Mouse (Mus musculus) kidney, postnatal 25 days (tissue): Measurements from ENCODE around the gene Qrich1.

Experiments used
- DNase-seq, 2 experiments: peaks; one replicate each; pipeline ENCODE4 v3.0.0; 2021; ENCODE audit warnings: mixed read lengths in 2 of 2

The Qrich1 gene

DNA sequence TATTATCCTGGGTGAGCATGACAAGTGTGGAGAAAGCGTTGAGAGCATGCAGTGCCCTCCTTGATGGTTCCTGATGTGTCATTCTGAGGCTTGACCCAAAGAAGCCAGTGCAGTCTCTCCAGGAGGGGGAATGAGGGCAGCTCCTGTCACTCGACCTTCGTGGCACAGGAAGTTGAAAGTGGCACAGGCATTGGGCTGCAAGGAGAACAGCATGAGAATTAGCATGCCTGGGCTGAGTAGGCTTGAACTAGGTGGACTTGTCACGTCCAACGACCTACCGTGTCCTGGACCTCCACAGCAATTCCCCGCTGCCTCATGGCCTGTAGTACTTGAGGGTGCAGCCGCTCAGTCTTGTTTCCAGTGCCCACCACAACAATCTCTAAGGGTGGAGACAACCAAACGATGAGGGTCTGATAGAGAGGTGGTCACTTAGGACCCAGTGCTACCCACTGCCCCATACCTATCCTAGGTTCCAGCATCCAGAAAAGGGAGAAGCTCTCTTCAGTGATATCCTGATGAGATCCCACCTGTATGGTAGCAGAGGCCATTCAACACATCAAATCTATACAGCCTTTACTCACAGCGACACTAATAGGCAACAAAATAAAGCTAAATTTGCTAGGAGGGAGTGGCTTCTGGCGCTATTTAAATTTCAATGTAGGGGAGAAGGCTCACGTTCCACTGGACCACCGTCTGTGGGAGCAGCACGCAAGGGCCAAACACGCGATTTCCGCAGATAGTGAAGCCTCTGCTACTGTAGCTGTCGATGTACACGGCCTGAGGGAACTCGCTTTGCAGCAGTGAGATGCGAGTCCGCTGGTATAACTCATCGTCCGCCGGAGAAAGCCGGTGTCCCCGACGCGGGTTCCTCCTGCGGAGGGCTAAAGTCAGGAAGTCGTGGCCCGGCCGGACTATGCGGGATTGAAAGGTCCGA lies 49.5 kb downstream of the Qrich1 start:
- DNase-seq: peak in 1 of 2 experiments; percentile 29

DNA sequence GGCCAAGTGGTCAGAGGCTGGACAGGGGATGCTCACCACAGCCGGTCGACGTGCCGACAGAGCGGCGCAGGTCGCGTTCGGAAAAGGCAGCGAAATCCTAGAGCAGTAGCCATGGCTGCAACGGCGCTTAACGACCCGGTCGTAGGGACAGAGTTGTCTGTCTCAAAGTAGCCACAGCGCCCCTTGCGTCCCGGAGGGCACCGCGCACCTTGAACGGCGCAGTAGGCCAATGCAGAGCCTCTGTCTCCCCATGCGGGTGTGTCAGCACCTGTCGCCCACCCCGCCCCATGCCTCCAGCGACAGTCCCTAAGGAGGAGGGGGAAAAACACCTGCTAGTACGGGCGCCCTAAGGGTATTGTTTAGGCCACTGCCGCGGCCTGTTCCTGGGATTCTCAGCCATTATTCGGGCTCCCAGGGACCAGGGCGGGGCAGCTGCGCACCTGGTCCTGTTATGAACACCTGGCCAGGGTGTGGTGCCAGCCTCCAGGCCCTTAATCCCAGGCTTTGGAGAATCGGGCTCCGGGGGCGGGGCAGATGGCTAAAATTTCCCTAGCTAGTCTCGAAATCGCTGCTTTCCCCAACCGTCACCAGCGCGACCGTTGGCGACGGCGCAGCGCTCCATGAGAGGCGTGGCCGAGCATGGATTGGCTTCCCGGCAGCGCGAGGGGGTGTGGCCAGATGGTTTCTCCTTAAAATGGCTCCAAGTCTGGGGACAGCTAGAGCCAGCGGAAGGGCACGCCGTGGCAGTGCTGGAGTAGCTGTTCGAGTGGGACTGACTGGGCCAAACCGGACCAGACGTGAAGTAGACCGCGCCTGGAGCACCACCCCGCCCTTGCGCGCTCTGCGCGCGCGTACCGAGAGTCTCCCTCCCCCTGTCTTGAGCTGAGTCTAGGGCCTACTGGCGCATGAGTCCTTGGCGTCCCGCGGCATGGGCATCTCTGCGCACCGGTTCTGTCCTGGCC lies 50.5 kb downstream of the Qrich1 start, which contains the start of gene Ndufaf3:
Ndufaf3 (minus strand) TSS at position 620 of the 962 bp plus-strand sequence.
- DNase-seq: peak; percentile 98

DNA sequence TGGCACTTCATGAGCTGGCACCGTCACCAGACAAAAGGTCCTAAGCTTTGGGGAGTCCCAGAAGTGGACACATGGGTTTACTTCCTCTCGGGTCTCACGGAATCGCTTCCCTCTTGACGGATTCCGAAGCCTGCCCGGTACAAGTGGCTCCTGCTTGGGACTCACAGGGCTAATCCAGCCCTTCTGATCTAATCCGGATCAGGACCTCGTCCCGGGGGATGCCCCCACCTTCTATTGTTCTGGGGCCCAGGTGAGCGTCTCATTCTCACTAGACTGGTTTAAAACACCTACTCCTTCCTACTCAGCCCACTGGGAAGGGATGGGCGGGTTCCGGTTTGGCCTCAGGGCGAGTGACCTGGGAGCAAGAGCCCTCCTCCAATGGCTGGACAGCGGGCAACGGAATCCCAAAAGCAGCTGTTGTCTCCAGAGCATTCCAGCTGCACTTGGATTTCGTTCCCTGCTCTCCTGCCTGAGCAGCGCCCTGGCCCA lies 51.4 kb downstream of the Qrich1 start:
- peak in 1 of 2 experiments; percentile 67 for DNase-seq

DNA sequence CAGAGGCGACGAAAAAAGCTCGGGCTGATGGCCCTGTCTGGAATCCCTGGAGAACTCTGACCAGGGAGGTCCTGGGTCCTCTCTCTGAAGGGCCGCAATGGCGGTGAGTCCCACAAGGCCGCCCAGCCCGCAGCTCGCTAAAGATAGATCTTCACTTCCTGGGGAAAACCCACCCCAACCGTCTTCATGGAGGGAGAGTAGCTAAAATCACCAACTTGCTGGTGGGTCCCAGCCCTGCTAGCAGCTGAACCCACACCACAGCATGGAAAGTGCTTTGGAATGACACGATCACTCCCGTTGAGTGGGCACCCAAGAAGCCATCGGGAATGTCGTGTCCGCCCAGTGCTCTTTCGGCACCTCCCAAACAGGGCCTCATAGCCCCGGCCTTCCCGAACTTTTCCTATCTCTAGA lies 51.9 kb downstream of the Qrich1 start:
- DNase-seq: peak in 1 of 2 experiments; percentile 46

DNA sequence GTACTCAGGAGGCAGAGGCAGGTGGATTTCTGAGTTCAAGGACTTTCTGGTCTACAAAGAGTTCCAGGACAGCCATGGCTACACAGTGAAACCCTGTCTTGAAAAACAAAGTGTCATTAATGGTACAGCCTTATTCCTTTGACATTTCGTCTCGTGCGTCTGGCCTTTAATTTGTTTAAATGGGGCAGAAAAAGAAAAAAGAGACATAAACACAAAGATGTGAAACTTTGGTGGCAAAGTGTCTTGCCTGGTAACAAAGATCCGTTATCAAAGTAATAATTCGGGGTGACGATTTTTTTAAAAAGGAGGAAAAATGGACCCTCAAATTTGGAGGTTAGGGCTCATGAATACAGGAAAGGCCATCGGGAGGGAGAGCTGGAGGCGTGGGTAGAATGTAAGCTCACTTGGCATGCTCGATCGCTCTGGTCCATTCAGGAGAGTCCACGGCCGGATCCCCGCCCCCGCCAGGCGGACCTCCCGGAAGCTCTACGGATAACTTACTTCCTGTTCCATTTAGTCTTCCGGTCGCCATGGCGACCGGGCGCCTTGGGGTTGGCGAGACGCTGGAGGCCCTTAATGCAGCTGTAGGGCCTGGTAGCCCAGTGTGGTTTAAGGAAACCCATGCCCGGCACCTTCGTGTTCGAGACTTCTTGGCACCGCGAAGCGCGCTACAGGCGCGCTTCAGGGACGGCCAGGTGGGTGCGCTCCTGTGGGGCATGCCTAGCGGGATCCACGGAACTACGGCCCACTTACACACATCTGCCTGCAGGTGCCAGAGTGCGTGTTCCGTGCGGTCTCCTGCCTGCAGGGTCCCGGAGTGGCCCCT lies 53.0 kb downstream of the Qrich1 start, which contains the start of gene Dalrd3:
Dalrd3 (plus strand) TSS at position 506 of the 826 bp plus-strand sequence.
- peak; percentile 95 to 98 for DNase-seq

DNA sequence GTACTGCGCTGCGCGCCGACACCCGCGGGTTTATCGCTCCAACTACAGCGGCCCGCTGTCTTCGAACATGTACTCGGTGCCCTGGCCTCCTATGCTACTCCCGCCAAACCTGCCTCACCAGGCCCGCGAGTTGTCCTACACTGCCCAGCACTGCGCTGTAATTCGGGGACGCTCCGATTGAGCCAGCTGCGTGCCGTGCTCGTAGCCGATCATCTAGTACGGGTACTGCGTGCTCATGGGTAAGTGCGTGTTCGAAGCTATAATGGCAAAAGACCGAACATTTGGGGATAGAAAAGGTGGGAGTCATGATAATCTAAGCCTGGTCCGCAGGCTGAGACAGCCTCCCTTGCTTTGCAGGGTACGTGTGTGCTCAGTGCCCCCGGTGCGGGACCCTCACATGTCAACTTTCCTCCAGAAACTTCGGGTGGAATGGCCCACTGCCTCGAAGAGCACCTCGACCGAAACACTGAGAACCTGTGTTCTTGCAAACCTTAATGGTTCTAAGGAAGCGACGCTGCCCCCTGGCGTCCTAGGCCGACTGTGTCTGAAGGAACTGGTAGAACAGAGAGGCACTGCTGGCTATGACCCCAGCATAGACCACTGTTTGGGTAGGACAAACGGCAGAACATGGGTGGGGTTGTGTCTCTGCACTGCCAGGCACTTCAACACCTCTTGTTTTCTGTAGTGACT lies 53.7 kb downstream of the Qrich1 start:
- DNase-seq: peak; percentile 91 to 95

DNA sequence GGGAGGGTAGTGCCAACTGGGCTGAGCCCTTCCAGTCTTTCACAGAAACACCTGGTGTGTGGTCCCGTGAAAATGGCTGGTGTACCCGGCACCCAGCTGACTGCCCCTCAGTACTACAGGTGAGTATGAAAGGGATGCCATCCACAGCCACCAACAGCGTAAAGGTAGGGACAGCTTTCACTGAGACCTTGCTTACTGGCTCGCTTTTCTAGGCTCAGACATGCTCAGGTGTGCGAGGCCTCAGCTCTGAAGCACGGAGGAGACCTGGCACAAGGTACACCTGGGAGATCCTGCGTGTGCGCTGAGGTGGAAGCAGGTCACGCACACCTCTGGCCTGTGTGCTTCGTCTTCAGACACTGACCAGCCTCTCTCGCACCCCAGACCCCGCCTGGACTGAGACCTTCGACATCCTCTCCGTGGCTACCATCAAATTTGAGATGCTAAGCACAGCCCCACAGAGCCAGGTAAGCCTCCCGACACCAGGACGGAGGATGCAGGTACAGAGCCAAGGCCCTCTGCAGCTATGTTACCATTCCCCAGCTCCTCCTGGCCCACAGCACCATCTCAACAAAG lies 54.9 kb downstream of the Qrich1 start:
- no peak for DNase-seq

DNA sequence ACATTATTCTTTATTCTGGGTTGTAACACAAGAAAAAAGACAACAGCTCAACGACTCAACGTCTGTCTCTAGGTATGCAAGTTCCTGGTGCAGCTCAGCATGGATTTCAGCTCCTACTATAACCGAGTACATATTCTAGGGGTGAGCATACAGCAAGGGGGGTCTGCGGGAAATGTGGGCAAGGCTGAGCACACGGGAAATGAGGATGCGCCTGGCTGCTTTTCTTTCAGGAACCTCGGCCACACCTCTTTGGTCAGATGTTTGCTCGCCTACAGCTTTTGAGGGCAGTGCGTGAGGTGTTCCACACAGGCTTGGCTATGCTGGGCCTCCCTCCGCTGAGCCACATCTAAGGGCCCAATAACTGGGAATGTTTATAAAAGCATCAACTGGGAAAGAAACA lies 55.7 kb downstream of the Qrich1 start:
- DNase-seq: no peak

DNA sequence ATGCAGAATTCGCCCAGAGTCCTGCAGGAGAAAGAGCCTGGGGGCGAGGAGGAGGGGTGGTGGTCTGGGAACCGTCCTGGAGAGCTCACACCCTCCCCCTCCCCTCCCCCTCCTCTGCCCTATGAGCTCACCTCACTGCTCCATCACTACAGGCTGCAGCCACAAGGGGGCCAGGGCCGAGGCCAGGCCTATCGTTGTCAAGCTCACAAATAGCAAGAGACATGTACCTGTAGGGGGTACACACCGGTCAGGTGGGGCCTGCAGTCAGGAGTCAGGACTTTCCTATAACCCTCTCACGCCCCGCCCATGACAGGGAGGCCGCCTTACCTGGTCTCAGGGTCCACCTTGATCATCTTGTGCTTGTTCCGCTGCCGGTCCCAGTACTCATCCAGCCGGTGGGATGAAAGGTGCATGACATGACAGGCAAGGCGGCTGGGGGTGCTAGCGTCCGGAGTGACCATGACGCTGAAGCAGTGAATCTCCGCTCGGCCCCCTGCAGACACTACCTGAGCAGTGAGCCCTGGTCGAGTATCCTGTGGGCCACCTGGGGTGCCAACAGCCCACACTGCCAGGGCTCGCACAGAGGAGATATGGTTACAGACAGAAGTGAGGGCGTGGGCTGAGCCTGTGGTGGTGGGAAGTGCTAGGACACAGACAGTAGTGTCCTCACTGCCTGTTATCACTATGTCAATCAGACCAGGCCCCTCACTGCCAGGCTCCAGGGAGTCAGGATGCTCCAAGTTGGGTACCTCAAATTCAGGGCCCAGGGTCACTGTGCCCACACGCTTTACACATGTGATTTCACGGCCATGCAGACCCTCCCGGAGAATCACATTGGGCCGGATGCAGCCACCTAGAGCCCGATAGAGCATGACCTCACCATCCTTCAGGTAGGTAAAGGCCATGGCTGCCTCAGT lies 57.4 kb downstream of the Qrich1 start:
- peak; percentile 75 to 84 for DNase-seq

DNA sequence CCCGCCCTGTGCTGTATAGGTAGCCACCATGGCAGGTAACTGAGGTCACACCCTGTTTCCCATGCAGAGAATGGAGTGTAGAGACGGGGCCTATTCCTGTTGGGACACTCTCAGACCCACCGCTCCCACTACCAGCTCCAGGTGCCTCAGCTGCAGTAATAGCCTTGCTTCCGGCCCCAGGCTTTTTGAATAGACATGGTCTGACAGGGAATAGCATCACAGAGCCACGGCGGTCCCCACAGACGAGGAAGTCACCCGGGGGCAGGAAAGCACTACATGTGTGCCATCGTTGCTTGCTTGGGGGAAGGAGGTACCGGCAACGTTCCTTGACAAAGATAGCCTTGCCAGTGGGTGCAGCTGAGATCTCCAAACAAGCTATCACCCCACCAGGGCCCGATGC lies 58.3 kb downstream of the Qrich1 start:
- peak in 1 of 2 experiments; percentile 38 for DNase-seq

DNA sequence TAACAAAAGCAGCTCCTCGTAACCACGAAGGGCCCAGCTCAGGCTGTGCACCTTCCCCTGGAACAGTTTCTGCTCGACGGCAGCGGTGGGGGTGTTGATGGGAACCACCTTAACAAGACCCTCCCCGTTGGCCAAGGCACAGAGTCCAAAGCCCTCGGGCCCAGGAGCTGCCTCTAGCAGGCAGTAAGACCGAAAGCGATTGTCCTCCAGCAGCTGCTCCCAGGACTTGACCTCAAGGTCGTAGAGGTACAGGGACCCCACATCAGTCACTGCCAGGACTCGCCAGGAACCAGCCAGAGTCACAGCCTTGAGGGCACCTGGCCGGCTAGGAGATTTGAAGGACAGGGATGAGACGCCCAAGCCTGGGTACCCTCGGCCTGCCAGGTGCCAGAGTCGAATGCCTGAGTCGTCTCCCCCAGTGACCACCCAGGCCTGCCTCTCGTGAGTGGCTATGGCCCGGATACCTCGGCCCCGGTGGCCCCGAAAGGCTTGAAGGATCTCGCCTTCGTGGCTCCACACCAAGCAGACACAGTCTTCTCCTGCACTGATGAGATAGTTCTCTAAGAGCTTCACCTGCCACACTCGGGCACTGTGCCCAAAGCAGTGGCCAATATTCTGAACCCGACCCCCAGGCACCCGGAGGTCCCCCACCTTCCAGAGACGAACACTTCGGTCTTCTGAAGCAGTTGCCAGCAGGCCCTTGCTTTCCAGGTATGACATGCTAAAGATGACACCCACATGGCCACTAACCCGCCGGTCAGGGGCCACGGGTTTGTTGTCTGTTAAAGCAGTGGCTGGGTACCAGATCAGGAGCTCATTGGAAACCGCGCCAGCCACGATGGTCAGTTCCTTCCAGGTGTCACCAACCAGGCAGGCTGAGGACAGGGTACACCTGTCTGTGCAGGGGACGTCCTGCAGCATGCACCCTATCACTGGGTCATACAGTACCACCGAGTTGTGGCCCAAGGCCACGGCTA lies 59.0 kb downstream of the Qrich1 start:
- DNase-seq: no peak

DNA sequence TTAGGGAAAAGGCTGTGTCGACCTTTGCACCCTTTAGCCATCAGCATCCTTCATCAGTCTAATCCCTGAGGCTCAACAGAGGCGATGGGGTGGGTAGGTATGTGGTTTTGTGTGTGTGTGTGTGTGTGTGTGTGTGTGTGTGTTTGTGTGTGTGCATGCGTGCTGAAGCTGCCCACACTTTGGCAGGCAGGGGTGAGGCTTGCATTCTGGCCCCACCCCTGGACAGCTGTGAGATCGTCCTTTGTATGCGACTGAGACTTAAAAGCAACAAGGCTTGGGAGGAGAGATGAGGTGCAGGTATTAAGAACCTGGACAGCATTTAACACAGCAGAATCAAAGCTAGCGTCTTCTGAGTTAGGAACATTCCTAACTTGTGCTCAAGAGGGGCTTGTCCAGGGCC lies 60.4 kb downstream of the Qrich1 start:
- DNase-seq: no peak

DNA sequence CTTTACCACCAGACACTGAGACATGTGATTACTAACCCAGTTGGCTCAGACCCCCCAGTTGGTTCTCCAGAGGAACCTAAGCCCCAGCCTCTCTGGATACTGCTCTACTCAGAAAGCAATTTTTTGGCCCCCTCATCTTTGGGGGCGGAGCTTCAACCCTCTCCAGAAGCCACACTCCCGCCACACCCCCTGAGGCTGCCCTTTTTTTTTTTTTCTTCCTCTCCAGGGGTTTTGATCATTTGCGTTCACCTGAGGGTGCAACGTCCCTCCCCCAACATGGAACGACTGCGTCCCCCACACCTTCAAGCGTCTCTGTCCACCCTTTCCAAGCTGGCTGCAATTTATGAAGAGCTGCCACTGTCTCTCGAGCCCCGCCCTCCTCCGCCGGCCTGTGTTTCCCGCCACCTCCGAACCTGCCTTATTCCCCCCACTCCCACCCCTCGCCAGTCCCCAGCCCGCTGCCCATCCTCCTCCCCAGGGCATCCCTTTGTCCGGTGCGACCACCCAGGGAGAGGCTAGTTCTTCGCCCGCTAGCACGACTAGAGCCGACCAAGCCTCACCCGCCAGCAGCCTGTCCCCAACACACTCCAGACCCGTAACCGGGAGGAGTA lies 61.4 kb downstream of the Qrich1 start:
- peak; percentile 49 to 69 for DNase-seq

DNA sequence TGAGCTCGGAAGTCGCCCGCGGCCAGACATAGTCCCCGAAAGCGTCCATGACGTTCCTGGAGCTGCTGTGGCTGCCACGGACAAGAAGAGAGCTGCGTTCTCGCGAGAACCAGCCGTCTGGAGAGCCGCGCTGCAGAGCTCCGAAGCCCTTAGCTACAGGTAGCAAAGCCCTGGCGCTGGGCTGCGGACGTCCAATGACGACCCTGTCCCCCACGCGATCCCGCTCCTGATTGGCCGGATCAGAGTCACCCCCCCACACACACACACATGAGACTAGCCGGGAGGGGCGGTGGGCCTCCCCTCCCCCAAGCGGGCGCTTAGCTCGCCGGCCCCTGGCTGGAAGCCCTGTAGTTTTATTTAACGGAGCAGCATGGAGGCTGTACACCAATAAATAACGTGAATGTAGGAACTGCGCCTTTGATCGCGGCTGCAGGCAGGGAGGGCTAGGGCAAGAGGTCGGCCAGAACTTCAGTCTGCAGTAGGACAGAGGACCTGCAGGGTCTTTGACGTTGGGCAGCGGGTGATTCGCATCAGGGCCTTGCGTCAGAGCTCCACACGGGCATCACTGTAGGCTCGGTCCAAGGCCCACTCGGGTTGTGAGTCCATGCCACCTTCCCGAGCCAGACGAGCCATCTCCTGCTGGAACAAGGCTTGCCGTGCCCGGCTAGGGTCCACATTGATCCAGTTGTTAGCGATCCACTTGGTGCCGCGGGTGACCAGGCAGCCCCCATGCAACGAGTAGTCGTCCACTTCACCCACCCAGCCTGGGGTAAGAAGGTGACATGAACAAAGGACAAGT lies 62.1 kb downstream of the Qrich1 start, which contains the start of gene Wdr6:
Wdr6 (minus strand) TSS at position 195 of the 799 bp plus-strand sequence.
- DNase-seq: peak; percentile 95 to 99

DNA sequence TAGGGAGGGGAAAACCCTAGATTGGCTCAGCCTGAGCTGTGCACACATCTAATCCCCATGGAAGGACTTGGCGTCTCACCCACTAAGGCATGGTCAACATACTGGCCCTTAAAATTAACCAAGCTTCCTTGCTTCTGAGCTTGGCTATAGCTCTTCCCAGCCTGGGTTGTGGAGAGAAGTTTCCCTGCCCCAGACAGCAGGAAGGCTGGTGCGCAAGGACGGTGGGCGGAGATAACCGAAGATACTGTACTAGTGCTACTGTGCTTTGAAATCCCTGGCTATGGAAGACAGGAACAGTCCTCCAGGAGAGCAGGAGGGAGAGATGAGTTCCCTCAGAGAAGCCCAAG lies 62.7 kb downstream of the Qrich1 start:
- DNase-seq: no peak

DNA sequence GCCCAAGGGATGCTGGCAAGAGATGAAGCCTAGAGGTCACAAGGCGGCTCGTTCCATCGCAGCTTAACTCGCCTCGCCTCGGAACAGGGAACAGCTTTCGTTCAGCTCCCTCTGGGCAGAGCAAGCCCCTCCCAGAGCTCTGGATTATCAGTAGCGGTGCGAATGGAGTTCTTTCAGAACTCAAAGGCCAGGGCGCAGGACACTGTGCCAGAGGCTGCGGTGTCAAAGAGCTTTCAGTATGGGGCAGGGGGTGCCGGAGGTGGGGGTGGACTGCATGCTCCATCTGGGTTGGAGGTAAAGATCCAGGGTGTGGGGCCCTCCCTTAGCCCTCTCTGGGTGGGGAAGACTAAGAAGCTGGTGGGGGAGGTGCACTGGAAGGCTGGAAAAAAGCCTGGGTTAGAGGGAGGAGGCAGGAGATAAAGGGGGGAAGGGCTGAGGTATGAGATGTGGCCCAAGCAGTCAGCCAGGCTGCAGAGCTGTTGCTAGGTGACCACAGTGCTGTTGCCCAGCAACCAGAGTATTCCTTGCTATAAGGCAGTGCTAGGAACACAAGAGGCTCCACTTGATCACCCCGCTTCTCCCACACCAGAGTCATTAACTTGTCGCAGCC lies 71.1 kb downstream of the Qrich1 start:
- DNase-seq: peak; percentile 54 to 80

DNA sequence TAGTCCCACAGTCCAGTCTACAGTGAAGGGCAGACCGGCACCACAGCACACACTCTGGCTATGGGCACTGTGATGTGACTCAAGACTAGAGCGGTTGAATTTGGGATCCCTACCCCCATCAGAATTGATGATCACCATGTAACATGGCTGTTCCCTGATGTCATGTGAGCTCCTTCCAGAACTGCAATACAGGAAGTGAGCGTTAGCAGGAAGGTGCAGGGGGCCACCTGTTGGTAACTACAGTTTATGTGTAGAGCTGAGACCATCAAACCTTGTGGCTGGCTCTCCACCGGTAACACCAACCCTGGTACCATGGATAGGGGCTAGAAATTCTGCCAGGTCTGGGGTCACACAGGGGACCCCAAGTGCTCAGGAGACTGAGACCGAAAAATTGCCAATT lies 72.6 kb downstream of the Qrich1 start:
- DNase-seq: no peak
